Comparison of ENCODE assay signal across 33 mouse cellular contexts in the genomic region with DNA sequence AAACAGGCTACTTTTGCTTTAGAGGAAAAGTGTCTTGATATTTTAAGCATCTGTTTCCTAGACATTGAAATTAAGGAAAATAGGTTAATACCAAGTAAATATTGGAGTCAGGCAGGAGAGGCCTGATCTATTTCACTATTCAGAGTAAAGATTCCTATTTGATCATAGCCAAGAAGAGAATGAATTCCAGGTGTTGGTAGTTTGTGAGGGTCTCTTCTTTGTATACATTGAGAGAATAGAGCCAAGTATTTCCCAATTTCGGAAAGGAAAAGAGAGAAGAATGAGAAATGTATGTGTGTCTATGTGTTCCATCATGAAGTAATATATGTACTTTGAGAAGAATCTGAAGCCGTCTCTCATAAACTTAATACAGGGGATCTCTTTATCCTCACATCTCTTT.
"Had no signal": no experiment of that assay in that cellular context is flagged by ENCODE, and none has a peak within 500 bp of the region (broad histone marks: within the 10 kb centered on the region; RNA-seq: fewer than 3 reads in every experiment).

No protein-coding gene starts in this region.

- H3K9ac ChIP-seq: heart, embryonic 12.5 days; heart, embryonic 13.5 days; heart, embryonic 15.5 days; hindbrain, embryonic 12.5 days; hindbrain, embryonic 13.5 days; hindbrain, embryonic 15.5 days; intestine, embryonic 15.5 days; kidney, embryonic 15.5 days had no signal

- H3K4me3 ChIP-seq: heart, embryonic 10.5 days; heart, embryonic 12.5 days; heart, embryonic 13.5 days; heart, embryonic 15.5 days; hindbrain, embryonic 12.5 days; hindbrain, embryonic 13.5 days; hindbrain, embryonic 15.5 days; intestine, embryonic 15.5 days; kidney, embryonic 15.5 days; layer of hippocampus, adult 2 months; left cerebral cortex, adult 2 months had no signal

- H3K27ac ChIP-seq: heart, embryonic 10.5 days; heart, embryonic 13.5 days; heart, embryonic 15.5 days; hindbrain, embryonic 12.5 days; hindbrain, embryonic 13.5 days; hindbrain, embryonic 15.5 days; hindbrain, postnatal 0 days; intestine, embryonic 15.5 days; kidney, embryonic 15.5 days; kidney, postnatal 0 days; layer of hippocampus, adult 2 months; left cerebral cortex, adult 2 months had no signal

- ATAC-seq: hindbrain, embryonic 16.5 days; hindbrain, postnatal 0 days; inflammation-experienced regulatory T-cells, adult 6 months; intestine, embryonic 15.5 days; intestine, embryonic 16.5 days; intestine, postnatal 0 days had no signal

- H3K27me3 ChIP-seq: heart, embryonic 12.5 days; heart, embryonic 13.5 days; heart, embryonic 15.5 days; hindbrain, embryonic 12.5 days; hindbrain, embryonic 13.5 days; hindbrain, embryonic 15.5 days; intestine, embryonic 15.5 days; kidney, embryonic 15.5 days had no signal

- H3K4me2 ChIP-seq: heart, embryonic 11.5 days; heart, embryonic 12.5 days; heart, embryonic 13.5 days; heart, embryonic 15.5 days; hindbrain, embryonic 12.5 days; hindbrain, embryonic 13.5 days; hindbrain, embryonic 15.5 days; intestine, embryonic 15.5 days; kidney, embryonic 15.5 days had no signal

- H3K9me3 ChIP-seq: heart, embryonic 10.5 days; heart, embryonic 12.5 days; heart, embryonic 13.5 days; heart, embryonic 15.5 days; hindbrain, embryonic 12.5 days; hindbrain, embryonic 13.5 days; hindbrain, embryonic 15.5 days; intestine, embryonic 15.5 days; kidney, embryonic 15.5 days had no signal

- H3K36me3 ChIP-seq: heart, embryonic 10.5 days; heart, embryonic 12.5 days; heart, embryonic 13.5 days; heart, embryonic 15.5 days; hindbrain, embryonic 12.5 days; hindbrain, embryonic 13.5 days; hindbrain, embryonic 15.5 days; intestine, embryonic 15.5 days; kidney, embryonic 15.5 days had no signal

- DNase-seq: heart, postnatal 14 days; heart, postnatal 36 days; heart, postnatal 4 days; kidney, adult 11 months; kidney, adult 18-20 months; kidney, adult 2 months; kidney, adult 8-10 months; kidney, adult 9 months; kidney, postnatal 10 days; kidney, postnatal 14 days; kidney, postnatal 25 days; kidney, postnatal 36 days; kidney, postnatal 4 days; layer of hippocampus, adult 9-11 months; layer of hippocampus, postnatal 36 days had no signal

- H3K4me1 ChIP-seq: heart, embryonic 10.5 days; heart, embryonic 12.5 days; heart, embryonic 15.5 days; hindbrain, embryonic 12.5 days; hindbrain, embryonic 13.5 days; hindbrain, embryonic 15.5 days; intestine, embryonic 15.5 days; kidney, embryonic 15.5 days had no signal
